Mouse (Mus musculus) kidney, embryonic 15.5 days (tissue): ENCODE data around the gene Gja5. TPM values are rescaled to one million over a fixed set of nuclear protein-coding genes. Genes with fewer than 3 reads are reported as not detected.

Experiments used
- polyA plus RNA-seq: library from polyadenylated mRNA; unstranded; fragments of >200 nt; fragmentation: Nextera tagmentation; extraction: Ambion mirVana; gene quantifications from 2 replicates; pipeline ENCODE4 v1.2.1, GENCODE M21; 2015

Gja5 gene
- polyA plus RNA-seq, 1 experiment from 2014 or later, result 24.3 TPM

Other genes with a start within 250 kb of the Gja5 start
- gene Ankrd35, start 234.6 kb upstream of the Gja5 start, polyA plus RNA-seq, result 0.86 and 1.1 TPM in 2 replicates
- gene Pias3, start 208.3 kb upstream of the Gja5 start, polyA plus RNA-seq, result 61.9 and 73.0 TPM in 2 replicates
- 10.0 and 10.5 TPM in 2 replicates for gene Nudt17, start 196.1 kb upstream of the Gja5 start, polyA plus RNA-seq
- gene Polr3c, start 177.1 kb upstream of the Gja5 start, polyA plus RNA-seq, result 41.0 and 41.5 TPM in 2 replicates
- gene Rnf115, start 177.0 kb upstream of the Gja5 start, polyA plus RNA-seq, result 56.6 and 57.2 TPM in 2 replicates
- gene Pdzk1, start 75.4 kb upstream of the Gja5 start, polyA plus RNA-seq, result 125 and 138 TPM in 2 replicates
- gene Cd160, start 75.3 kb upstream of the Gja5 start, polyA plus RNA-seq, result 0.09 and 0.16 TPM in 2 replicates
- 44.0 and 44.2 TPM in 2 replicates for gene Gpr89, start 653 bp downstream of the Gja5 start, polyA plus RNA-seq
- gene Gja8, start 21.3 kb downstream of the Gja5 start, polyA plus RNA-seq, result 0.09 and 0.18 TPM in 2 replicates